Mouse (Mus musculus) neural tube, embryonic 14.5 days (tissue): ENCODE data around the gene Mllt10. TPM values are rescaled to one million over a fixed set of nuclear protein-coding genes. Genes with fewer than 3 reads are reported as not detected.

Experiments
- ATAC-seq: fragments of 200-750 bp; cut with Nextera tagmentation; 2 replicates; pipeline ENCODE4 v1.8.0; 2017; ENCODE audit warnings: low read depth, mild to moderate bottlenecking, moderate TSS enrichment, moderate library complexity
- H3K27ac ChIP-seq: fragments of 300-500 bp; sonication (generic); 2 replicates; pipeline ENCODE4 v1.5.1; 2014; ENCODE audit warnings: low read depth, mild to moderate bottlenecking, control low read depth, low read length, moderate library complexity, mixed read lengths
- H3K27me3 ChIP-seq: fragments of 300-500 bp; sonication (generic); 2 replicates; pipeline ENCODE4 v1.6.1; 2014; ENCODE audit warnings: low read length; ENCODE audit not compliant: control insufficient read depth, insufficient read depth
- H3K36me3 ChIP-seq: fragments of 300-500 bp; sonication (generic); 2 replicates; pipeline ENCODE4 v1.6.1; 2014; ENCODE audit warnings: low read length, mixed read lengths; ENCODE audit not compliant: control insufficient read depth, insufficient read depth
- H3K4me1 ChIP-seq: fragments of 300-500 bp; sonication (generic); 2 replicates; pipeline ENCODE4 v1.6.1; 2014; ENCODE audit warnings: low read length; ENCODE audit not compliant: control insufficient read depth, insufficient read depth
- H3K4me2 ChIP-seq: fragments of 300-500 bp; sonication (generic); 2 replicates; pipeline ENCODE4 v1.6.1; 2014; ENCODE audit warnings: mild to moderate bottlenecking, low read depth, low read length, control low read depth
- H3K4me3 ChIP-seq: fragments of 300-500 bp; sonication (generic); 2 replicates; pipeline ENCODE4 v1.5.1; 2014; ENCODE audit warnings: low read depth, low read length, control low read depth, mixed read lengths
- H3K9ac ChIP-seq: fragments of 300-500 bp; sonication (generic); replicated peaks from 2 replicates; pipeline ENCODE4 v1.6.1; 2014; ENCODE audit warnings: low read depth, mild to moderate bottlenecking, control low read depth, low read length, mixed read lengths
- H3K9me3 ChIP-seq: fragments of 300-500 bp; sonication (generic); 2 replicates; pipeline ENCODE4 v1.6.1; 2016; ENCODE audit warnings: low read length; ENCODE audit not compliant: control insufficient read depth
- WGBS: fragments of 180-500 bp; shearing (Covaris S2); extraction: QIAGEN DNeasy Blood & Tissue Kit; methylation state at CpG from one replicate; pipeline ENCODE4 v1.1.7; 2014; 5-methylcytosine and 5-hydroxymethylcytosine counted together
- polyA plus RNA-seq: library from polyadenylated mRNA; unstranded; fragments of >200 nt; fragmentation: Nextera tagmentation; extraction: Ambion mirVana; gene quantifications from 2 replicates; pipeline ENCODE4 v1.2.1, GENCODE M21; 2014

Mllt10 gene
- polyA plus RNA-seq, 1 experiment from 2014 or later = 34.6 TPM

GRCm38 (mm10) chr2:18025781-18026115, 29.3 kb upstream of the Mllt10 start:
- ATAC-seq = no peak
- H3K4me1 ChIP-seq = peaks cover 13% of the 10 kb centered on the region; the same call in 1 of the 2 replicates
- peak overlapping the region; percentile 60 for H3K27ac ChIP-seq
- WGBS = 3% methylated on average over 14 of the region's 14 CpGs
- peak overlapping the region; percentile 59 for H3K4me3 ChIP-seq
- H3K36me3 ChIP-seq = no peaks in the 10 kb centered on the region
- peak overlapping the region; percentile 88; the same call in 1 of the 2 replicates for H3K9ac ChIP-seq
- H3K9me3 ChIP-seq = no peaks in the 10 kb centered on the region
- H3K4me2 ChIP-seq = peak overlapping the region; percentile 98
- no peaks in the 10 kb centered on the region for H3K27me3 ChIP-seq

- H3K36me3 ChIP-seq = no peaks in the 10 kb centered on the region
- no peaks in the 10 kb centered on the region for H3K27me3 ChIP-seq
- H3K27ac ChIP-seq = peak overlapping the region; percentile 60
- H3K9me3 ChIP-seq = no peaks in the 10 kb centered on the region
- peak overlapping the region; percentile 98 for H3K4me2 ChIP-seq
- H3K4me3 ChIP-seq = peak overlapping the region; percentile 59
- H3K9ac ChIP-seq = peak overlapping the region; percentile 88
- ATAC-seq = peak; percentile 16
- peaks cover 18% of the 10 kb centered on the region for H3K4me1 ChIP-seq
- under 1% methylated on average over 44 of the region's 44 CpGs for WGBS
Observed at GRCm38 (mm10) chr2:18026116-18026947, 28.7 kb upstream of the Mllt10 start.

- Histone ChIP-seq H3K4me2 (peak overlapping the region; percentile 98), H3K4me1 (peaks cover 27% of the 10 kb centered on the region), H3K27me3 (no peaks in the 10 kb centered on the region), H3K27ac (peak overlapping the region; percentile 96), H3K4me3 (peak overlapping the region; percentile 59), H3K36me3 (no peaks in the 10 kb centered on the region), H3K9me3 (no peaks in the 10 kb centered on the region), H3K9ac (peak overlapping the region; percentile 88)
- ATAC-seq = peak; percentile 86
- 0% methylated on average over 38 of the region's 44 CpGs for WGBS
Observed at GRCm38 (mm10) chr2:18027448-18028139, 27.4 kb upstream of the Mllt10 start.

GRCm38 (mm10) chr2:18028140-18029021, 26.7 kb upstream of the Mllt10 start:
- Histone ChIP-seq H3K4me3 (peak overlapping the region; percentile 59), H3K4me1 (peaks cover 35% of the 10 kb centered on the region), H3K36me3 (no peaks in the 10 kb centered on the region), H3K9ac (peak overlapping the region; percentile 88), H3K27me3 (no peaks in the 10 kb centered on the region), H3K4me2 (peak overlapping the region; percentile 98), H3K9me3 (no peaks in the 10 kb centered on the region), H3K27ac (peak overlapping the region; percentile 96)
- whole genome bisulfite sequencing = under 1% methylated on average over 61 of the region's 61 CpGs
- peak; percentile 62 for ATAC-seq

GRCm38 (mm10) chr2:18029656-18030055, 25.4 kb upstream of the Mllt10 start:
- no peak overlapping the region for H3K4me3 ChIP-seq
- H3K36me3 ChIP-seq = no peaks in the 10 kb centered on the region
- no peaks in the 10 kb centered on the region for H3K27me3 ChIP-seq
- no peak overlapping the region for H3K4me2 ChIP-seq
- peaks cover 40% of the 10 kb centered on the region for H3K4me1 ChIP-seq
- no peak for ATAC-seq
- 78% methylated on average over 7 of the region's 7 CpGs for WGBS
- H3K9ac ChIP-seq = no peak overlapping the region
- H3K27ac ChIP-seq = no peak overlapping the region
- H3K9me3 ChIP-seq = no peaks in the 10 kb centered on the region

- no peak overlapping the region for H3K9ac ChIP-seq
- no peaks in the 10 kb centered on the region for H3K36me3 ChIP-seq
- H3K27me3 ChIP-seq = no peaks in the 10 kb centered on the region
- no peak overlapping the region for H3K27ac ChIP-seq
- no peak for ATAC-seq
- no peaks in the 10 kb centered on the region for H3K9me3 ChIP-seq
- 37% methylated on average over 8 of the region's 8 CpGs for WGBS
- H3K4me1 ChIP-seq = peaks cover 40% of the 10 kb centered on the region
- H3K4me3 ChIP-seq = no peak overlapping the region
- H3K4me2 ChIP-seq = peak overlapping the region; percentile 97; the same call in 1 of the 2 replicates
Observed at GRCm38 (mm10) chr2:18030581-18030980, 24.5 kb upstream of the Mllt10 start.

GRCm38 (mm10) chr2:18031271-18031821, 23.7 kb upstream of the Mllt10 start:
- peaks cover 35% of the 10 kb centered on the region for H3K4me1 ChIP-seq
- peak overlapping the region; percentile 34; the same call in 1 of the 2 replicates for H3K27ac ChIP-seq
- WGBS = 3% methylated on average over 26 of the region's 26 CpGs
- no peaks in the 10 kb centered on the region for H3K27me3 ChIP-seq
- H3K9ac ChIP-seq = peak overlapping the region; percentile 76
- no peaks in the 10 kb centered on the region for H3K9me3 ChIP-seq
- no peaks in the 10 kb centered on the region for H3K36me3 ChIP-seq
- H3K4me2 ChIP-seq = peak overlapping the region; percentile 97
- H3K4me3 ChIP-seq = peak overlapping the region; percentile 30
- ATAC-seq = no peak

GRCm38 (mm10) chr2:18031831-18032537, 23.1 kb upstream of the Mllt10 start:
- peak overlapping the region; percentile 76 for H3K9ac ChIP-seq
- peaks cover 30% of the 10 kb centered on the region for H3K4me1 ChIP-seq
- no peaks in the 10 kb centered on the region for H3K27me3 ChIP-seq
- no peaks in the 10 kb centered on the region for H3K36me3 ChIP-seq
- peak overlapping the region; percentile 30 for H3K4me3 ChIP-seq
- no peak overlapping the region for H3K27ac ChIP-seq
- WGBS = 3% methylated on average over 33 of the region's 34 CpGs
- no peak for ATAC-seq
- H3K9me3 ChIP-seq = no peaks in the 10 kb centered on the region
- H3K4me2 ChIP-seq = peak overlapping the region; percentile 97
